Mouse (Mus musculus): ENCODE measurements around the gene Zscan18. TPM values are rescaled to one million over a fixed set of nuclear protein-coding genes. Genes with fewer than 3 reads are reported as not detected.

Gene Zscan18
- polyA plus RNA-seq, 2 experiments from 2014 or later, result 0.25 to 0.29 TPM

Other genes with a start within 250 kb of the Zscan18 start
- gene Vmn2r53, start 194.8 kb downstream of the Zscan18 start, polyA plus RNA-seq (2017; shearing (Covaris generic)), result under 1 TPM; 0.04 to 0.09 TPM
- gene Vmn2r54, start 163.3 kb downstream of the Zscan18 start, polyA plus RNA-seq (2017; shearing (Covaris generic)), result not detected
- not detected for gene Vmn2r55, start 118.6 kb downstream of the Zscan18 start, polyA plus RNA-seq (2017; shearing (Covaris generic))
- under 1 TPM; 0.08 to 0.12 TPM for gene Vmn2r56, start 68.6 kb downstream of the Zscan18 start, polyA plus RNA-seq (2017; shearing (Covaris generic))
- gene Zfp329, start 15.2 kb upstream of the Zscan18 start, polyA plus RNA-seq (2017; shearing (Covaris generic)), result 10 to 100 TPM; 16.8 to 20.2 TPM
- 10 to 100 TPM; 56.1 to 72.2 TPM for gene Zfp110, start 31.1 kb upstream of the Zscan18 start, polyA plus RNA-seq (2017; shearing (Covaris generic))
- gene Zfp128, start 77.5 kb upstream of the Zscan18 start, polyA plus RNA-seq (2017; shearing (Covaris generic)), result 1 to 10 TPM in 1 of 2 experiments, under 1 TPM in 1; 0.84 to 2.4 TPM
- 10 to 100 TPM in 1 of 2 experiments, 1 to 10 TPM in 1; 6.6 to 10.9 TPM for gene Zscan22, start 94.2 kb upstream of the Zscan18 start, polyA plus RNA-seq (2017; shearing (Covaris generic))
- gene Rps5, start 118.7 kb upstream of the Zscan18 start, polyA plus RNA-seq (2017; shearing (Covaris generic)), result 1,000 to 10,000 TPM; 2,813 to 3,009 TPM
- not detected for gene Rnf225, start 123.8 kb upstream of the Zscan18 start, polyA plus RNA-seq (2017; shearing (Covaris generic))
- 1 to 10 TPM; 2.4 to 3.4 TPM for gene Zfp324, start 162.2 kb upstream of the Zscan18 start, polyA plus RNA-seq (2017; shearing (Covaris generic))
- 1 to 10 TPM; 2.6 to 3.3 TPM for gene Zfp446, start 174.2 kb upstream of the Zscan18 start, polyA plus RNA-seq (2017; shearing (Covaris generic))
- under 1 TPM in 1 of 2 experiments, not detected in 1; 0.29 TPM for gene Slc27a5, start 194.6 kb upstream of the Zscan18 start, polyA plus RNA-seq (2017; shearing (Covaris generic))
- gene Trim28, start 195.5 kb upstream of the Zscan18 start, polyA plus RNA-seq (2017; shearing (Covaris generic)), result 10 to 100 TPM; 45.5 to 59.4 TPM
- gene Zbtb45, start 206.4 kb upstream of the Zscan18 start, polyA plus RNA-seq (2017; shearing (Covaris generic)), result 1 to 10 TPM; 4.6 to 7.0 TPM
- gene Chmp2a, start 231.2 kb upstream of the Zscan18 start, polyA plus RNA-seq (2017; shearing (Covaris generic)), result 100 to 1,000 TPM; 300 to 349 TPM
- gene Ube2m, start 234.6 kb upstream of the Zscan18 start, polyA plus RNA-seq (2017; shearing (Covaris generic)), result 10 to 100 TPM; 15.3 to 16.9 TPM